In genomic region chr3:89123313-89123712, GRCm38 (mm10) we compare ENCODE assay signal across 18 mouse cellular contexts. TPM values are rescaled to one million over a fixed set of nuclear protein-coding genes. Genes with fewer than 3 reads are reported as not detected.
DNase-seq lines count a peak whose midpoint lies in the region; TF ChIP-seq lines count a peak whose summit lies in the region.
"Had no signal": no experiment of that assay in that cellular context is flagged by ENCODE, and none has a peak within 500 bp of the region (broad histone marks: within the 10 kb centered on the region; RNA-seq: fewer than 3 reads in every experiment).

No protein-coding gene starts in this region.

- no peaks in the 10 kb centered on the region for H3K27me3 ChIP-seq in heart, adult 2 months (ENCODE audit: control insufficient read depth, insufficient read depth, low read length)

- TF ChIP-seq POLR2A in heart, adult 2 months (IDR thresholded peaks at IDR 0.05; ENCODE audit: insufficient read depth, low read depth, low read length) = no peak

- no peak overlapping the region for H3K27ac ChIP-seq in heart, adult 2 months
- H3K27ac ChIP-seq: hindbrain, embryonic 14.5 days had no signal

- intact Hi-C loops in heart, adult 2 months (cut with DNase I) = no loop called here
- intact Hi-C loops in gastrocnemius, postnatal 14 days (cut with DNase I; ENCODE audit: low total_unique reads) = no loop called here

- 59% methylated on average over 2 of the region's 2 CpGs for WGBS in heart, adult 2 months

- no peak for TF ChIP-seq EP300 in heart, adult 2 months (IDR thresholded peaks at IDR 0.05; ENCODE audit: insufficient read depth, low read depth, low read length)

- H3K9ac ChIP-seq in heart, adult 2 months (ENCODE audit: low read depth, low read length) = no peak overlapping the region
- H3K9ac ChIP-seq: hindbrain, embryonic 14.5 days had no signal

- peak; percentile 24 to 40 for DNase-seq in heart, adult 2 months
- no peak for DNase-seq in heart, adult 8-10 months (ENCODE audit: low spot score)
- DNase-seq in urinary bladder, postnatal 14 days (ENCODE audit: low spot score) = peak; percentile 37
- DNase-seq in urinary bladder, adult 2 months (ENCODE audit: low spot score) = no peak
- peak; percentile 55 for DNase-seq in gastrocnemius, postnatal 14 days
- DNase-seq in urinary bladder, postnatal 4 days (ENCODE audit: low spot score in 2 of 2) = peak; percentile 52 to 66
- DNase-seq in spleen, postnatal 36 days (ENCODE audit: low spot score in 2 of 2) = no peak
- no peak for DNase-seq in cerebellum, adult 11-12 months
- DNase-seq: cerebellum, adult 18-20 months had no signal

- H3K4me1 ChIP-seq in heart, adult 2 months (ENCODE audit: control insufficient read depth, insufficient read depth, low read length) = peaks cover 7% of the 10 kb centered on the region; the same call in 1 of the 2 replicates

- no peak for TF ChIP-seq CTCF in heart, adult 2 months (IDR thresholded peaks at IDR 0.05)

- H3K36me3 ChIP-seq in heart, adult 2 months (ENCODE audit: control insufficient read depth, insufficient read depth, low read length) = no peaks in the 10 kb centered on the region

- H3K4me3 ChIP-seq in heart, adult 2 months = no peak overlapping the region
- H3K4me3 ChIP-seq: myocyte had no signal

- H3K79me2 ChIP-seq in heart, adult 2 months (replicated peaks; ENCODE audit: control insufficient read depth, insufficient read depth, low read length) = no peaks in the 10 kb centered on the region

RNA-seq across cellular contexts. Expression of gene Pklr, which starts 12.6 kb away (rescaled TPM):
- total RNA-seq in heart, adult 2 months (2021) = not detected
- polyA plus RNA-seq in heart, adult 2 months (2012; rRNA removed) = 0.06 TPM in 1 of 2 replicates, not detected in the other
- not detected for total RNA-seq in heart, adult 8-10 months (2022)
- not detected in 2 replicates for polyA plus RNA-seq in urinary bladder, adult 2 months (2012; rRNA removed)
- total RNA-seq in gastrocnemius, postnatal 14 days (2021) = not detected
- total RNA-seq: gastrocnemius, postnatal 36 days; left cerebral cortex, adult 18-20 months had no signal
- polyA plus RNA-seq: C2C12, myocyte had no signal

RNA-seq across cellular contexts. Expression of gene Fdps, which starts 21.6 kb away (rescaled TPM):
- 10 to 100 TPM; 20.8 to 21.1 TPM for total RNA-seq in heart, adult 2 months (2021)
- polyA plus RNA-seq in heart, adult 2 months (2012; rRNA removed) = 22.5 and 29.6 TPM in 2 replicates
- total RNA-seq in heart, adult 8-10 months (2022) = 10 to 100 TPM; 20.8 to 23.2 (median 22.3) TPM
- polyA plus RNA-seq in urinary bladder, adult 2 months (2012; rRNA removed) = 83.1 and 101 TPM in 2 replicates
- 10 to 100 TPM; 24.7 to 30.7 TPM for total RNA-seq in gastrocnemius, postnatal 14 days (2021)

RNA-seq across cellular contexts. Expression of gene Gm43738, which starts 22.4 kb away (rescaled TPM):
- total RNA-seq in heart, adult 2 months (2021) = not detected
- polyA plus RNA-seq in heart, adult 2 months (2012; rRNA removed) = not detected in 2 replicates
- total RNA-seq in heart, adult 8-10 months (2022) = not detected
- polyA plus RNA-seq in urinary bladder, adult 2 months (2012; rRNA removed) = not detected in 2 replicates
- total RNA-seq in gastrocnemius, postnatal 14 days (2021) = not detected
- total RNA-seq: gastrocnemius, postnatal 36 days; left cerebral cortex, adult 18-20 months; liver, adult 2 months; megakaryocyte, adult 5-6 weeks; MEL had no signal
- polyA plus RNA-seq: hindbrain, embryonic 14.5 days; kidney, embryonic 14.5 days had no signal

RNA-seq across cellular contexts. Expression of gene Rusc1, which starts 30.2 kb away (rescaled TPM):
- total RNA-seq in heart, adult 2 months (2021) = 10 to 100 TPM; 26.4 to 30.9 TPM
- 38.8 and 50.4 TPM in 2 replicates for polyA plus RNA-seq in heart, adult 2 months (2012; rRNA removed)
- 10 to 100 TPM; 24.4 to 29.1 (median 28.5) TPM for total RNA-seq in heart, adult 8-10 months (2022)
- polyA plus RNA-seq in urinary bladder, adult 2 months (2012; rRNA removed) = 45.9 and 51.5 TPM in 2 replicates
- total RNA-seq in gastrocnemius, postnatal 14 days (2021) = 10 to 100 TPM; 10.3 TPM

RNA-seq across cellular contexts. Expression of gene Hcn3, which starts 36.7 kb away (rescaled TPM):
- total RNA-seq in heart, adult 2 months (2021) = under 1 TPM in 1 of 2 experiments, not detected in 1; 0.25 TPM
- 0.26 and 0.29 TPM in 2 replicates for polyA plus RNA-seq in heart, adult 2 months (2012; rRNA removed)
- total RNA-seq in heart, adult 8-10 months (2022) = under 1 TPM in 3 of 4 experiments, not detected in 1; 0.12 to 0.75 (median 0.72) TPM
- polyA plus RNA-seq in urinary bladder, adult 2 months (2012; rRNA removed) = 0.44 and 0.49 TPM in 2 replicates
- under 1 TPM; 0.41 to 0.42 TPM for total RNA-seq in gastrocnemius, postnatal 14 days (2021)
- total RNA-seq: megakaryocyte, adult 5-6 weeks had no signal

Comparison
In these comparisons a context has a peak if more than half of its experiments do, and no peak if none do; other contexts are left out.
1. DNase-seq: peak in heart, adult 2 months (2 of 2), urinary bladder, postnatal 14 days (single experiment), gastrocnemius, postnatal 14 days (single experiment) and urinary bladder, postnatal 4 days (2 of 2); none in heart, adult 8-10 months (single experiment), urinary bladder, adult 2 months (single experiment), spleen, postnatal 36 days (0 of 2) and cerebellum, adult 11-12 months (single experiment).